Comparison of ENCODE assay signal across 14 mouse cellular contexts in the genomic region with DNA sequence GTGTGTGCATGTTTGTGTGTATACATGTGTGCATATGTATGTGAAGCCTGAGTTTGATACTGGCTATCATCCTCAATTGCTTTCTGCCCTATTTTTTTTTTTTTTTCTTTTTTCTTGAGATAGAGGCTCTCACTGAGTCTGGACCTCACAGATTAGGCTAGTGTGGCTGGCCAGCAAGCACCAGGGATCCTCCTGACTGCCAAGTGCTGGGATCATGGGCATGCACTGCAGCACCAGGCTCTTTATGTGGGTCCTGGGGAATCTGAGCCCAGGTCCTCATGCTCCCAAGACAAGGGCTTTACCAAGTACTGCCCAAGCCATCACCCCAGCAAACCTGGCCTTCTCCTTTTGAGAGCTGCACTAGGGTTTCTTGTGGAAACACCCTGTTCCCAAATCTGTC.
"Had no signal": no experiment of that assay in that cellular context is flagged by ENCODE, and none has a peak within 500 bp of the region (broad histone marks: within the 10 kb centered on the region; RNA-seq: fewer than 3 reads in every experiment).

No protein-coding gene starts in this region.

- ATAC-seq: midbrain, embryonic 13.5 days; midbrain, embryonic 16.5 days had no signal

- DNase-seq: kidney, adult 18-20 months; kidney, adult 9 months; kidney, postnatal 14 days; kidney, postnatal 4 days; layer of hippocampus, postnatal 36 days; liver, embryonic 13.5 days; lung, adult 2 months; lung, postnatal 36 days; thymus, postnatal 36 days had no signal

- H3K4me2 ChIP-seq: liver, embryonic 13.5 days; midbrain, embryonic 13.5 days had no signal

- H3K9me3 ChIP-seq: liver, embryonic 13.5 days; megakaryocyte, embryonic 14.5 days; midbrain, embryonic 10.5 days; midbrain, embryonic 13.5 days had no signal

- H3K36me3 ChIP-seq: liver, embryonic 13.5 days; midbrain, embryonic 10.5 days; midbrain, embryonic 13.5 days had no signal

- H3K27ac ChIP-seq: left cerebral cortex, adult 2 months; liver, embryonic 13.5 days; midbrain, embryonic 10.5 days; midbrain, embryonic 13.5 days had no signal

- H3K27me3 ChIP-seq: liver, embryonic 13.5 days; megakaryocyte, embryonic 14.5 days; midbrain, embryonic 13.5 days had no signal

- H3K9ac ChIP-seq: liver, embryonic 13.5 days; midbrain, embryonic 13.5 days had no signal

- H3K4me3 ChIP-seq: left cerebral cortex, adult 2 months; liver, embryonic 13.5 days; megakaryocyte, embryonic 14.5 days; midbrain, embryonic 10.5 days; midbrain, embryonic 13.5 days had no signal

- H3K4me1 ChIP-seq: liver, embryonic 13.5 days; midbrain, embryonic 10.5 days; midbrain, embryonic 13.5 days had no signal
